Mouse (Mus musculus) lung, adult 18-20 months (tissue): ENCODE data around the gene Col4a1.

Experiments
- DNase-seq, 2 experiments: peaks; one replicate each; pipeline ENCODE4 v3.0.0; 2022; ENCODE audit warnings: mixed read lengths in 2 of 2

Col4a1 gene

DNA sequence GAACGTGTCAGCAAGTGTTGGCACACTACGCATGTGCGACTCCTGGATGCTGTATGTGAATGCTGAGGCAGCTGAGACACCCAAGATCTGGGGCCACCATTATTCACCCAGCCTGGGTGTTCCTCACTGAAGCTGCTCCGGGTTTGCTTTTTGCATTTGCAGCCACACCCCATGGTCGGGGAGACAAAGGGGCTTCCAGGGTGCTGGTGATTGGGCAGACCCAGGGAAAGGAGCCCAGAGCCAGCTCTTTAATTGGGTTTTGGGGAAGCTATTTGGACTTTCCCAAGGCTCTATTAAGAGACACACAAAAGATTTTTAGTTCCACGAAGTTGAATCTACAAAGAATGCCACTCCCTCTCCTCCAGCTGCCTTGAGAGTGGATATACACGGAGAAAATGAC is 85.2 kb downstream of the Col4a1 start:
- DNase-seq: no peak

DNA sequence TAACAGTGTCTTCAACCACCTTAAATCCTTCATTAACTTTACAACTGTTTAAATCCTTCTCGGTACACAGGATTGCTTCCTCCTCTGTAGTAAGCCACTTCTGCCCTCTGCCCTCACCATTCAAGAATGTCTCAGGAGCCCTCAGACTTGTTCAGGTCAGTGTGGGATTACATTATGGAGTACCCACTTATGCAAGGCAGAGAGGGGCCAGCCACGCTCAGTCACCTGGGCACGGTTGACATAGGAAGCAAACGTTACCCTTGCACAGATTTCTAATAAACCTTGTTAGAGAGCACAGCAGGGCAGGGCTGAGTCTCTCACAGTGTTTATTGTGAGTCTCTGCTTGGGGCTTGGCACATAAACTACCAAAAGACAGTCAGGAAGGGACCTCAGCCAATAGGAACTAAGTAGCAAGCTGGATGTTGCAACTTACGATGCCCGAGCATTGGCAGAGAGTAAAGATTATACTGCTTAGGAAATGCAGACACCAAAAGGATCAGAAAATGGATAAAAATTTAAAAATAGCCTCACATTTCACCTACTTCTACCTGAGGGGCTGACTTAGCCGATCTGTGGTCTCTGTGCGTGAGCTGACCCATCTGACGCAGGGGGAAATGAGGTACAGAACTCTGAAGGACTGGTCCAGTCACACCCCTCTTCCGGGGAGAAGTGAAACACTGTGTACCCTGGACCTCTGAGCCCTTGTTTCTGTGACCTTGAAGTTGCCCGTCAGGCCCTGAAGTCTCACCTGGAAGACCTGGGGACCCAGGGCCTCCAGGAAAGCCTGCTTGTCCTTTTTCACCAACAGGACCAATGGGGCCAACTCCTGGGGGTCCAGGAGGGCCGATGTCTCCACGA is 86.8 kb downstream of the Col4a1 start:
- DNase-seq: peak; percentile 27 to 48

DNA sequence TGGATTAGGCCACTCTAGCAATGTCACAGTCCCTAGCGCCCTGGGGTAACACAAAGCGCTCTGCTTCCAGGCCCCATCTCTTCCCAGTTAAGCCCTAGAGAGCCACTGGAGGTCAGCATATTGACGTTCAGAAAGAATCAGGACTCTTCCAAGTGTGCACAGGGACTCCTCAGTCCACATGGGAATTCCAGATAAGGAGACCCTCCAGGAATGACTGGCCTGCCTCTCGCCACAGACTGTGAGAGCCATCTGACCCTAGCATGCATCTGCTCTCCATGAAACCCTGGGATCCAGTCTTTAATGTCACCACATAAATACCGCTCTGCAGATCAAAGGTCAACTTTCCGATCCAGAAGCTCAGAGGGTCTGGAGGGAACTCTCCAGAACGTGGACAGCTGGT is 88.4 kb downstream of the Col4a1 start:
- no peak for DNase-seq

DNA sequence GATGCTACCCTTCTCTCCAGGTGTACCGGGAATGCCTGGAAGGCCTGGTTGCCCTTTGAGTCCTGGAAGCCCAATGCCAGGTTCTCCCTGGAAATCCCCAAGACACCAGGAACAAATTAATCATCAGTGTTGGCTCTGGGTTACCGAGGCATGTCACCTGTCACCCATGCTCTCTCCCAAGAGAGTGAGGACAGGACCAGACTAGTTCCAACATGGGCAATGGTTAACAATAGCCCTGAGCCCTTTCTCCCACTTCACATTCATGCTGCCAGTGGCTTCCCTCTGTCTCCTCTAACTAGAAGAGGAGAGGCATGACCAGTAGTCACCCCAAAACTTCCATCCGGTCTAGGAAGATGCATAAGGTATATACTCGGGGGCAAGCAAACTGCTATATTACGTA is 91.3 kb downstream of the Col4a1 start:
- DNase-seq: no peak

DNA sequence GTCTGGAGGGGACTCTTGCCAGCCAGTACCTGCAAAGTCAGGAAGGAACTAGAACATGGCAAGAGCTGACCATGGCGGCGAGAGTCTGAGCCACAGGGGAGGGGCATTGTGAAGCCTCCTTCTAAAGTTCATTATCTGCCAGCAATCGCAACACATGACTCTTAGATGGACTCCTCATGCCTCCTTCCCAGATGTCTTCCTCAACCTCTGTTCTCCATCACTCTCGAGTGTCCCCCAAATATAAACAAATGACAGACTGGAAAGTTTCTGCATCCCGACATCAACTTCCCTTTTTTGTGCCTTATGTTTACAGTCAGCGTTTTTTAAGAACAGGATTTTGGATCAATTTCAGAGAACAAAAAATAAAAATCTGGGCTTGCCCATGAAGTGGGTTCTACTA is 93.3 kb downstream of the Col4a1 start:
- no peak for DNase-seq

DNA sequence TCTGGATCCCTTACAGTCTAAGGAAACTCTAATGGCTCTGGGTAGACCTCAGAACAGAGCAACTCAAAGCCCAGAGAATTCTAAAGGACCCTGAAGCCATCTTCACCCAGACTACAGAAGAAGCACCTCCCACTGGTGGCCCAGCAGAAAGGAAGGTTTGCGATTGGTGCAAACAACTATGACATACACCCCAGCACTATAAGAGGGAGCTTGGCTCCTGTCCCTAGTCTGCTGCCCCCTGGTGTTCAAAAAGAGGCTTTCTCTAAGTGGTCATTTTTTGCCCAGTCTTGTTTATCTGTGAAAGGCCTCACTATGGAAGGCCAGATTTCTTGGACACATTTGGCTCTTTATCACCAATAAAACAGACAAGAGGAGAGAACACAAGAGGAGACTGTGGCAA is 97.4 kb downstream of the Col4a1 start:
- peak; percentile 20 to 55 for DNase-seq

DNA sequence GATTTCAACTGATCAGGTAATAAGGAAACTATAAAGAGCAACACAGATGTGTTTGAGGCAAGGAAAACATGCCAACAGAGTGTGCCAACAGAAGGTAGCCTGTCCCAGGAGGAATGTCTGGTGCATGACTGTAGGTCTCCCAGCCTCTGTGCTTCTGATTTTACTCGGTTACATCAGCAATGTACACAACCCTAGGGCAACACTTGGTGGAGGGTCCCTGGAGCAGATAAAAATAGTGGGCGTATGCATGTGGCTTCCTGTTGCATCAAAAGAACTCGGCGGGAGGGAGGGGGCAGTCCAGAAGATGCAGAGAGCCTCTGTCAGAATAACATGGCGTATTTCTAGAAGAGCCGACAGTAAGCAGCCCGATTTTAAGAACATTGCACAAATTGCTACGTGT is 106.1 kb downstream of the Col4a1 start:
- no peak for DNase-seq

DNA sequence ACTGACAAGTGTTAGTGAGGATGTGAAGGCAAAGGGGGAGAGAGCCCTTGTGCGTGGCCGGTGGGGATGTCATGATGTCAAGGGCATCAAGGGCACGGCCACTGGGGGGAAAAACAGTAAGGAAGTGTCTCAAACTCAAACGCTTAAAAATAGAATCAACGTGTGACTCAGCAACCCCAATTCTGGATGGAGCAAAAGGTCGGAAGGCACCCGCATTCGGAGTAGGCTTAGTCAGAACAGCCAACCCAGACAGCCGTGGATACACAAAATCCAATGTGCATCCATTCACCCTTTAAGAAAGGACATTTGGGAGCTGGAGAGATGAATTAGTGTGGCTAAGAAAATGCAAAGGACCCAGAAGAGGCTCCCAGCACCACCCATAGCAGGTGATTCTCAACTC is 107.1 kb downstream of the Col4a1 start:
- DNase-seq: no peak

DNA sequence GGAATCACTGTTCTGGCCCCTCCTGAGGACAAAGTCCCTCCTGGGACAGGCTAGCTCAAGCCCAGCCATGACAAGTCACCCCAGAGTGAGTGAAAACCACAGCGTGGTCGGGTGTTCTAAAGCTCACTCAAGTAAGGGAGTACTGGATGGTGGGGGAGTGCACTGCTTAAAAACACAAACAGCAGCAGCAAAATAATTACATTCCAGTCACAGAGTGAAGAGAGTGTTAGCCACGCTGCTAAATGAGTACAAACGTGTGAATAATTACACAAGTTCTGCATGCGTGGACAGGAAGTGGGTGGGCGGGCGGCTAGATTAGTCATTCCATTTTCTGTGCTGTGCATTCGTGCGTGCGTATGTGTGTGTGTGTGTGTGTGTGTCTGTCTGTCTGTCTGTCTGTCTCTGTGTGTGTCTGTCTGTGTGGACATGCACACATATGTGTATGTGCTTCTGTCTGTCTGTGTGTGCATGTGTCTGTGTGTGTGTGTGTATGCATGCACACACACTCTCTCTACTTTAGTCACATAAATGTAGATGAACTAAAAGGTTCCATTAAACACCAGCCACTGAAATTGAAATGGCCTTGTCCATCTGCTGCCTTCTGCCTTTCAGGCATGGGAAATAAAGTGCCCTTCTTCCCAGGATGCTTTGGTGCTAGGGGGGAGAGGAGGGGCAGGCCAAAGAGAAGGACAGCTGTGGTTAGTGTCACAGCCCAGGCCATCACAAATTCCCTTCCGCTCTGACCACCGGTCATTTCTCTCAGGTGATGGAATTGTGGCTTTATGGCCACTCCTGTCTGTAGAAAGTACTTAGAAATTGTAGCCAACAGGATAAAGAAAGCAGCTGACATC is 109.1 kb downstream of the Col4a1 start:
- DNase-seq: no peak

DNA sequence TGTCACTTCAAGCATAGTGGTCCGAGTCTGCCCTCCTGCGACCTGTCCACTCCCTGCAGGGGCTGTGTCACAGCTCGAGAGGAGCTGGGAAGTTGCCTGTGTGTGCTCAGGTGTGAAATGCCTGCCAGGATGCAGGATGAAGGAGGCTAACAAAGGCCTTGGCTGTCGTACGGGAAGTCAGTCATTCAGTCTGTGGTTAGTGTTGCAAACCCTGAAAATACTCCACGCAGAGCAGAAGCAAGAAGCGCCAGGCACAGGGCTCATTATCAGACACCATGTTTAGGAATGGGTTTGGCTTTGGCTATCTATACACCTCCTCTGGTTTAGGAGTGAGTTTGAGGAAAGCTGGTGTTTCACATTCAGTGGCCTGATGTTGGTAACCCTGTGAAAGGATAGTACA is 114.0 kb downstream of the Col4a1 start:
- no peak for DNase-seq

DNA sequence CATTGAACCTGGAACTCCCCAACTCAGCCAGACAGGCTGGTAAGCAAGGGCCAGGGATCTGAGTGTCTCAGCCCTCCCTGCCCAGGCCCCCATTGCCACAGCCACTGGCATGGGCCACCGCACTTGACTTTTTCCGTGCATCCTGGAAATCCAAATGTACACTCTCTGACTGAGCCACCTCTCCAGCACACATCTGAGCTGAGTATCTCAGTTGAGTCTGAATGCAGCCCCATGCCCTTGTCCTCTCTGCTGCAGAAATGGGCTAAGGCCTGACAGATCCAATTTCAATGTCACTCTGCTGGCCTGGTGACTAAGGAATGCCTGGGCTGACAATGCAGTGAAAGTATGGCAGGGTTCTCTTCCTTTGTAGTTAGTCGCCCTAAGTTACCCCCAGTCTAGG is 114.6 kb downstream of the Col4a1 start:
- no peak for DNase-seq

DNA sequence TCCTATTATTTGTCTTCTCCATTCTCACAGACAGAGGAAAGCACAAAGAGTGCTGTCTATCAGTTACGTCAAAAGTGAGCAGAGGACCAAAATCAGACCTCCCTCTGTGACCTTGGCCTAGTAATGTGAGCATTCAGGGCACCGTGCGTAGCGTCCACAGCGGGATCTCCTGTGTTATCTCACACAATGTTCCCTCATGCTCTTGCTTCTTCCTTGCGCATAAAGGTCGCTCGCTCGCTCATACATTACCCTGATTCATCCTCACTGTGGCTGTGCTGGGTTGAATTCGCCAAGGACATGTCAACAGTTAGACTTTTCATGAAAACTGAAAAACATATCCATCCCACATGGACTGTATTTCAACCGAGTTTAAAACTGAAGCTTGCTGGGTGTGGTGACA is 115.4 kb downstream of the Col4a1 start:
- DNase-seq: no peak

DNA sequence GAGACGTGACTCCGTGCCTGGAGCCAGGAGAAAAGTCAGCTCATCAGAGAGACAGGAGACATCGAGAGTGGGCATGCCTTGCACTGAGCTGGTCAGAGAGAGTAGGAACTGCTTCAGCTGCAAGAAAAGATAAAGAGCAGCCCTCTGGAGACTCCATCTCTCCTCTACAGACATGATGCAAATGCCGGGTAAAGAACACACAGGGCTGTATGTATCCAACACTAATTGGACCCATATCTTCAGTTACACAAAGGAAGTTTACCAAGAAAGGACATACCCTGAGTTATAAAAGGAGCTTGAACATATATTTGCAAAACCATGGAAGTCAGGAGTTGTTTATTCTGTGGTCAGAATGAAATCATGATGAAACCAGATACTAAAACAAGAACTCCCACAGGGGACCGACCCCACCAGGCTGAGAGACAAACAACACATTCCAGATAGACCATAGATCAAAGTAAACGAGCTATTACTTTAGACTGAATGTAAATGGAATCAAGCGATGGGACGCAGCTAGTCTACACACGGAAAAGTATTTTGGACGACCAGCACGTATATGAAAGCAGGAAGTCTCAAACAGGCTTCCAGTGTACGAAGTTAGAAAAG is 119.8 kb downstream of the Col4a1 start:
- no peak for DNase-seq

DNA sequence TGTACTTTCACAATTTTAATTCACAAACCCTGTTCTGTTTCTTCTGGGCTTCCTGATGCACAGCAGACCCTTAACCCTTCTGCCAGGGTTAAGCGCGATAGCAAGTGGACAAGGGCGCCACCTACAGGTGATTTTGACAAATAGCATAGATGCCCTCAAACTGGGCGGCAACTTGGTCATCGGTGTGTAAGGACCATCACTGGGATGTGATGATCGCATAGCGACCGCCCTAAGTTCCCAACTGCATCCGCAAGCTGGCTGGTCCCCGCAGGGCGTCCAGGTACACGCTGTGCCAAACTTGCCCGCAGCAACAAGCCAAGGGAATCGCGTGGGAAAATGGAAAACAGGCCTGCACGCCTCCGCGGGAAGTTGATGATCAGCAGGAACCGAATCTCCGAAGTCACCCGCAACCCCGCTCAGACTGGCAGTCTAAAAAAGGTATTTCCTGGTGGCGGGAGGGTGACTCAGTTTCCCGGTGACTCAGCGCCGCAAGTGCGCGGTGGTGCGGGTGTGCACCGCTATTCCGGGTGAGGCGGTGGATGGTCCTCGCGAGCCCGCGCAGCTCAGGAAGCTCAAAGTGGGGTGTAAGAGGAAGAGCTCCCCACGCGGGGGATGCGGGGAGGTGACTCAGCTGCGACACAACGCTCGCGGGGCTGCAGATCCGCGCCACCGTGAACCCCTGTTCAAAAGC is 124.9 kb downstream of the Col4a1 start:
- DNase-seq: peak; percentile 53 to 61

DNA sequence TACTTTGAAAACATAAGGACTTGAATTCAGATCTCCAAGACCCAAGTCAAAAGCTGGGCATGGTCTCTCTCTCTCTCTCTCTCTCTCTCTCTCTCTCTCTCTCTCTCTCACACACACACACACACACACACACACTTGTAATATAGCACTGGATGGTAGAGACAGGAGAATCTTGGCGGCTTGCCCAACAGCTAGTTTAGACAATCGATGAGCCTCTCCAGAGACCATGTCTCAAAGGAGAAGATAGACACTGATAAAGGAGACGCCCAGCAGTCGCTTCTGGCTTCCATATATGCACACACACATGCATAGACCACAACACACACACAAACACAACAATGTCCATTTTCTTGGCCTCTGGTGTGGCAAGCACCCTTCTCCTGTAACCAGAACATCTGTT is 126.2 kb downstream of the Col4a1 start:
- DNase-seq: no peak

DNA sequence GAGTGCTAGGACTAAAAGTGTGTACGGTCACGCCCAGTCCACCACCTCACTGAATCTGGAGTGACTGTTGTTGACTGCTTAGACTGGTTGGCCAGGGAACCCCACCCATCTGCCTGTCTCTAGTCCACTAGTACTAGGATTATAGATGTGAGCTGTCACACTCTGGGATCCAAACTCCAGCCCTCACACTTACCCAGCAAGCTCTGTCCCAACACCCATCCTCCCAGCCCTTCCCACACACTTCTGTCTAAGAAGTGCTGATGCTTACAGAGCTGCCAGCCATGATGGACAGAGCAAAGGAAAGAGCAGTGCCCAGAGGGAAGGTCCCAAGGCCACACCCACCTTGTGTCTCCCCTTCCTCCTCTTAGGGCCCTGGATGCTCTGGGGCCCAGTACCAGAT is 127.0 kb downstream of the Col4a1 start:
- no peak for DNase-seq

DNA sequence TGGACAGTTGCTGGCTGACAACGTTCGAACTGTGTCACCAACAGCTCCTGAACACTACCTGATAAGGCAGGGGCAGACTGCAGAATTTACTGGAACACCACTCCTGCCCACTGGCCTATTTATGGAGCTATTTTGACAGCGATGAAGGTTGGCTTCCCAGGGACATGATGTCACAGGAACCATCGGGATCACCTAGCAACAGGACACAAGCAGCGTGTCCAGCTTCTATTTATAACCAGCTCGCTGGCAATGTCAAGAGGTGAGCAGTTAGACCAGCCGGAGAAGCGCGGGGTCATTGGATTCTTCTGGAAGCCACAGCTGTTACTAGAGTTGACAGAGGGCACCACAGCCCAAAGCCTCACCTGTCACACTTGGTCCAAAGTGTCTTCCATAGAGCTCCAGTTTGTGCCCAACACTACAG is 129.0 kb downstream of the Col4a1 start:
- peak; percentile 47 to 68 for DNase-seq

DNA sequence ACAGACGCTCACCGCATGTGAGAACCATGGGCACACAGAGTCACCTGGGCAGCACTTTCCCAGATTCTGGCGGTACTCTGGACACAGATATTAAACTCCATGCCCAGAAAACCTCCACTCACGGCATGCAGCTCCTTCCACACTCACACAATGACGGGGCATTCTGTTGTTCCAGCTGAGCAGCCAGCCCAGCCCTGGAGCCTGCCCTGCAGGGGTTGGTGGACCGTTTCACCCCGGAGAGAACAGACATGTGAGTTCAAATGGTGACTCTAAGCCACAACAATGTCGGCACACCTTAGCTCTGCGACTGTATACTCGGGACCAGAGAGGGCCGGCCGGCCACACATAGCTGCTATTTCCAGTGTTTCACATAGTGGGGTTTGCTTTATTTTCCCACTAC is 130.0 kb downstream of the Col4a1 start:
- DNase-seq: no peak

DNA sequence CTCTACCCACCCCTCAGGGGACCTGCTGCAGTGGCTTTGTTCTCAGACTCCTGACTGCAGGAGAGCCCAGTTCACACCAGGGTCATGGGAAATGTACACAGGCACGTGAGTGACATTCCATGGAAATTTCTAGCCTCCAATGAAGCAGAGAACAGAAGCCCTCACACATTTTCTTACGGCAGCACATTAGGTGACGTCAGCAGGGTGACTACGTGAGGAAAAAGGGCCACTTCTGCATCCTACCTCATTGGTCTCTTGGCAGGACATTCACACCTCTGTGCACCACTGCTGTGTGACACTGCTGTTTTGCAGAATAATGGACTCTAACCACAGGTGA is 130.5 kb downstream of the Col4a1 start:
- no peak for DNase-seq

DNA sequence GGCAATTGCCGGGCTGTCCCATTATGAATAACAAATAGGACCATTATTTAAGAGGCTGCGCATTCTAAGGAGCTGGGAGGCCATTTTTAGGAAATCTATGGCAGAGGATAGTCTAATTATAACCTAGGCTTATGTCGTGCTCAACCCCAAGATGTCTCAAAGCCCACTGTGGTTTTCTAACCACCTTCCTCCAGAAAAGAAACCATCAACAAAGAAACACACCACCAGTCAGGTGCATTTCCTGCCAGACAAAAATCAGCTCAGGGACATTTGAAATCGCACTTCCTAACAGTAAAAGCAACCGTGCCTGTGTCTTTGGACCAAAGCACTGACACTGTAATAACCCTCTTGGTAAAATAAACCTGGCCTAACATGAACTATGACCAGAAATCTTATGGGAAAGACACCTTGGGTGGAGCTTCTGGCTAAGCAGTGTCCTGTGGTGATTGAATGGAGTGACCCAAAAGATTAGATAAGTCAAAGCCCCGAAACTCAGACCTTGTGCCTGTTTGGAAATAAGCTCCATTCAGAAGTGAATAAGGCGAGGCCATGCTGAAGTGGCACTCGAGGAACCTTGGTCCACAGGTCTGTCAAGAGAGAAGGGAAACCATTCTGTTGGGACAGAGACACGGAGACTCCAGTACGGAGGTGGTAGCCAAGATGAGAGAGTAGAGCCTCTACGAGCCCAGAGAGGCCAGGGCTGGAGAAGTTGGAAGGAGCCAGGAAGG is 131.0 kb downstream of the Col4a1 start:
- DNase-seq: peak in 1 of 2 experiments; percentile 43

DNA sequence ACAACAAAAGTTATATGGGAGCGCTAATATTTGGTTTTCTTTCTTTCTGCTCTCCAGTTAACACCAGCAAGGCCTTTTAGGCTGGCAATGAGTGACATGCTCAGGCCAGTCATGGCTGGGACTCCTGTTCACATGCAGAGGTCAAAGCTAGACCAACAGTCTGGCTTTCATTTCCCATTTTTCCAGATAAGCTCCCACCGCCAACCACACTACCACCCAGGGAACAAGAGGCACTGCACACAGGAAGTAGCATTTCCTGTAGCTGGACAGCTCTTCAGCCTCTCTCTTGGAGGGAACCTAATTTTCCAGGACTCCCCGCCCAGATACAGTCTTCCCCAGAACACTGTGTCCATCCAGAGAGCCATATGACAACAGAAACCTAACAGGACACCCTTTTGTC is 132.8 kb downstream of the Col4a1 start:
- DNase-seq: no peak

DNA sequence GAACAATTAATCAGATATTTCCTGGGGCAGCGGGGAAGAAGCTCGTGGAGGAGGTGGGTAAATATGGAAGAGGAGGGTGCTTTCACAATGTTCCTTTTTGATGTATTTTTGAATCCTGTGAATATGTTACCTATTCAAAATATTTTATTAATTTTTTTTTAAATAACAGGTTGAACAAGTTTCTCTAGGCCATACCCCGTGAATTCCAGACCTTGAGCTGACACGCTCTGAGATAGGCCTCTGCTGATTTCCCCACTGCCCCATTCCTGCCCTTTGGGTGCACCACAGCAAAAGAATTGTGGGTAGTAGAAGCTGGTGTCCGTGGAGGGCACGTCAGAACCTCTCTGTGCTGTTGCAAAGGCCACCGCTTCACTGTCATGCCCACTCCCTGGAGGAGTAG is 136.2 kb downstream of the Col4a1 start:
- DNase-seq: no peak
